Mouse (Mus musculus): ENCODE results near the gene Prkx. TPM values are rescaled to one million over a fixed set of nuclear protein-coding genes. Genes with fewer than 3 reads are reported as not detected.

The Prkx gene
- 12.6 and 16.7 TPM in 2 replicates for polyA plus RNA-seq (2014; fragmentation: Nextera tagmentation; extraction: Ambion mirVana)

GRCm38 (mm10) chrX:77796238-77796835 is at the start of gene Prkx:
Gene Prkx, minus strand, starts transcription at chrX:77796278.
- H3K27me3 ChIP-seq (ENCODE audit: control insufficient read depth, insufficient read depth, low read length): no peaks in the 10 kb centered on the region
- H3K4me2 ChIP-seq (replicated peaks; ENCODE audit: low read depth, low read length): peak within 1 kb of the TSS; percentile 56
- H3K27ac ChIP-seq (ENCODE audit: low read depth, low read length): peak within 1 kb of the TSS; percentile 83
- H3K4me3 ChIP-seq (ENCODE audit: low read length): peak within 1 kb of the TSS; percentile 56
- H3K36me3 ChIP-seq (ENCODE audit: control insufficient read depth, insufficient read depth, low read length): no peaks in the 10 kb centered on the region
- WGBS: 37% methylated on average over 17 of the region's 19 CpGs
- no peaks in the 10 kb centered on the region for H3K4me1 ChIP-seq (ENCODE audit: control insufficient read depth, insufficient read depth, low read length)
- H3K9me3 ChIP-seq (ENCODE audit: control insufficient read depth, low read length): no peaks in the 10 kb centered on the region
- ATAC-seq (ENCODE audit: low FRiP score, low TSS enrichment): peak; percentile 84
- H3K9ac ChIP-seq (ENCODE audit: low read depth, low read length): peak within 1 kb of the TSS; percentile 64

- no peak overlapping the region for H3K9ac ChIP-seq (ENCODE audit: low read depth, low read length)
- whole genome bisulfite sequencing: 76% methylated on average over 6 of the region's 6 CpGs
- no peak for ATAC-seq (ENCODE audit: low FRiP score, low TSS enrichment)
- H3K36me3 ChIP-seq (ENCODE audit: control insufficient read depth, insufficient read depth, low read length): no peaks in the 10 kb centered on the region
- H3K4me2 ChIP-seq (replicated peaks; ENCODE audit: low read depth, low read length): no peak overlapping the region
- no peaks in the 10 kb centered on the region for H3K9me3 ChIP-seq (ENCODE audit: control insufficient read depth, low read length)
- no peaks in the 10 kb centered on the region for H3K27me3 ChIP-seq (ENCODE audit: control insufficient read depth, insufficient read depth, low read length)
- no peak overlapping the region for H3K4me3 ChIP-seq (ENCODE audit: low read length)
- no peak overlapping the region for H3K27ac ChIP-seq (ENCODE audit: low read depth, low read length)
- no peaks in the 10 kb centered on the region for H3K4me1 ChIP-seq (ENCODE audit: control insufficient read depth, insufficient read depth, low read length)
These were observed 16.0 kb upstream of the Prkx start for GRCm38 (mm10) chrX:77812031-77812430.

- Histone ChIP-seq H3K4me3 (ENCODE audit: low read length) (peak overlapping the region; percentile 38), H3K27ac (ENCODE audit: low read depth, low read length) (0 out of 2 replicates have a peak overlapping the region, but pooled peaks have one; percentile 30), H3K4me2 (replicated peaks; ENCODE audit: low read depth, low read length) (peak overlapping the region; percentile 19; the same call in 1 of the 2 replicates), H3K27me3 (ENCODE audit: control insufficient read depth, insufficient read depth, low read length) (no peaks in the 10 kb centered on the region), H3K9me3 (ENCODE audit: control insufficient read depth, low read length) (no peaks in the 10 kb centered on the region), H3K36me3 (ENCODE audit: control insufficient read depth, insufficient read depth, low read length) (no peaks in the 10 kb centered on the region), H3K4me1 (ENCODE audit: control insufficient read depth, insufficient read depth, low read length) (no peaks in the 10 kb centered on the region), H3K9ac (ENCODE audit: low read depth, low read length) (peak overlapping the region; percentile 12; the same call in 1 of the 2 replicates)
- 28% methylated on average over 17 of the region's 17 CpGs for WGBS
- ATAC-seq (ENCODE audit: low FRiP score, low TSS enrichment): peak; percentile 93
These were observed 14.6 kb upstream of the Prkx start for GRCm38 (mm10) chrX:77810608-77811206.

GRCm38 (mm10) chrX:77808602-77809001 is 12.5 kb upstream of the Prkx start:
- 21% methylated on average over 2 of the region's 2 CpGs for WGBS
- ATAC-seq (ENCODE audit: low FRiP score, low TSS enrichment): no peak
- H3K4me3 ChIP-seq (ENCODE audit: low read length): no peak overlapping the region
- no peaks in the 10 kb centered on the region for H3K4me1 ChIP-seq (ENCODE audit: control insufficient read depth, insufficient read depth, low read length)
- no peaks in the 10 kb centered on the region for H3K9me3 ChIP-seq (ENCODE audit: control insufficient read depth, low read length)
- H3K27me3 ChIP-seq (ENCODE audit: control insufficient read depth, insufficient read depth, low read length): no peaks in the 10 kb centered on the region
- H3K36me3 ChIP-seq (ENCODE audit: control insufficient read depth, insufficient read depth, low read length): no peaks in the 10 kb centered on the region
- H3K4me2 ChIP-seq (replicated peaks; ENCODE audit: low read depth, low read length): no peak overlapping the region
- no peak overlapping the region for H3K9ac ChIP-seq (ENCODE audit: low read depth, low read length)
- no peak overlapping the region for H3K27ac ChIP-seq (ENCODE audit: low read depth, low read length)

GRCm38 (mm10) chrX:77802293-77802692 is 6.2 kb upstream of the Prkx start:
- ATAC-seq (ENCODE audit: low FRiP score, low TSS enrichment): no peak
- Histone ChIP-seq H3K36me3 (ENCODE audit: control insufficient read depth, insufficient read depth, low read length) (no peaks in the 10 kb centered on the region), H3K9ac (ENCODE audit: low read depth, low read length) (no peak overlapping the region), H3K4me2 (replicated peaks; ENCODE audit: low read depth, low read length) (no peak overlapping the region), H3K4me1 (ENCODE audit: control insufficient read depth, insufficient read depth, low read length) (no peaks in the 10 kb centered on the region), H3K27me3 (ENCODE audit: control insufficient read depth, insufficient read depth, low read length) (no peaks in the 10 kb centered on the region), H3K27ac (ENCODE audit: low read depth, low read length) (no peak overlapping the region), H3K9me3 (ENCODE audit: control insufficient read depth, low read length) (no peaks in the 10 kb centered on the region), H3K4me3 (ENCODE audit: low read length) (no peak overlapping the region)
- 79% methylated on average over 2 of the region's 2 CpGs for WGBS

GRCm38 (mm10) chrX:77801543-77801942 is 5.5 kb upstream of the Prkx start:
- no peak overlapping the region for H3K9ac ChIP-seq (ENCODE audit: low read depth, low read length)
- no peaks in the 10 kb centered on the region for H3K9me3 ChIP-seq (ENCODE audit: control insufficient read depth, low read length)
- H3K4me1 ChIP-seq (ENCODE audit: control insufficient read depth, insufficient read depth, low read length): no peaks in the 10 kb centered on the region
- no peak overlapping the region for H3K27ac ChIP-seq (ENCODE audit: low read depth, low read length)
- no peak for ATAC-seq (ENCODE audit: low FRiP score, low TSS enrichment)
- H3K27me3 ChIP-seq (ENCODE audit: control insufficient read depth, insufficient read depth, low read length): no peaks in the 10 kb centered on the region
- no peaks in the 10 kb centered on the region for H3K36me3 ChIP-seq (ENCODE audit: control insufficient read depth, insufficient read depth, low read length)
- H3K4me3 ChIP-seq (ENCODE audit: low read length): no peak overlapping the region
- no peak overlapping the region for H3K4me2 ChIP-seq (replicated peaks; ENCODE audit: low read depth, low read length)
- WGBS: 60% methylated on average over 1 of the region's 1 CpGs

- Histone ChIP-seq H3K4me3 (ENCODE audit: low read length) (no peak overlapping the region), H3K4me2 (replicated peaks; ENCODE audit: low read depth, low read length) (no peak overlapping the region), H3K36me3 (ENCODE audit: control insufficient read depth, insufficient read depth, low read length) (no peaks in the 10 kb centered on the region), H3K4me1 (ENCODE audit: control insufficient read depth, insufficient read depth, low read length) (no peaks in the 10 kb centered on the region), H3K9me3 (ENCODE audit: control insufficient read depth, low read length) (no peaks in the 10 kb centered on the region), H3K27me3 (ENCODE audit: control insufficient read depth, insufficient read depth, low read length) (no peaks in the 10 kb centered on the region), H3K27ac (ENCODE audit: low read depth, low read length) (no peak overlapping the region), H3K9ac (ENCODE audit: low read depth, low read length) (no peak overlapping the region)
- WGBS: 81% methylated on average over 3 of the region's 3 CpGs
- no peak for ATAC-seq (ENCODE audit: low FRiP score, low TSS enrichment)
These were observed 3.5 kb upstream of the Prkx start for GRCm38 (mm10) chrX:77799554-77799953.

- no peak overlapping the region for H3K4me2 ChIP-seq (replicated peaks; ENCODE audit: low read depth, low read length)
- no peak overlapping the region for H3K4me3 ChIP-seq (ENCODE audit: low read length)
- no peaks in the 10 kb centered on the region for H3K27me3 ChIP-seq (ENCODE audit: control insufficient read depth, insufficient read depth, low read length)
- no peak for ATAC-seq (ENCODE audit: low FRiP score, low TSS enrichment)
- no peaks in the 10 kb centered on the region for H3K36me3 ChIP-seq (ENCODE audit: control insufficient read depth, insufficient read depth, low read length)
- no peak overlapping the region for H3K27ac ChIP-seq (ENCODE audit: low read depth, low read length)
- no peaks in the 10 kb centered on the region for H3K4me1 ChIP-seq (ENCODE audit: control insufficient read depth, insufficient read depth, low read length)
- H3K9ac ChIP-seq (ENCODE audit: low read depth, low read length): no peak overlapping the region
- no peaks in the 10 kb centered on the region for H3K9me3 ChIP-seq (ENCODE audit: control insufficient read depth, low read length)
These were observed 1.7 kb upstream of the Prkx start for GRCm38 (mm10) chrX:77797801-77798200.

- H3K27me3 ChIP-seq (ENCODE audit: control insufficient read depth, insufficient read depth, low read length): no peaks in the 10 kb centered on the region
- H3K9me3 ChIP-seq (ENCODE audit: control insufficient read depth, low read length): no peaks in the 10 kb centered on the region
- no peak overlapping the region for H3K4me2 ChIP-seq (replicated peaks; ENCODE audit: low read depth, low read length)
- H3K27ac ChIP-seq (ENCODE audit: low read depth, low read length): no peak overlapping the region
- H3K4me3 ChIP-seq (ENCODE audit: low read length): no peak overlapping the region; the same call in 1 of the 2 replicates
- WGBS: 62% methylated on average over 1 of the region's 1 CpGs
- H3K4me1 ChIP-seq (ENCODE audit: control insufficient read depth, insufficient read depth, low read length): no peaks in the 10 kb centered on the region
- H3K9ac ChIP-seq (ENCODE audit: low read depth, low read length): no peak overlapping the region
- no peak for ATAC-seq (ENCODE audit: low FRiP score, low TSS enrichment)
- no peaks in the 10 kb centered on the region for H3K36me3 ChIP-seq (ENCODE audit: control insufficient read depth, insufficient read depth, low read length)
These were observed 838 bp upstream of the Prkx start for GRCm38 (mm10) chrX:77796916-77797315.
